Mouse (Mus musculus): ENCODE results near the gene Cyba. TPM values are rescaled to one million over a fixed set of nuclear protein-coding genes. Genes with fewer than 3 reads are reported as not detected.

Cyba gene
- 33.6 and 35.1 TPM in 2 replicates for polyA plus RNA-seq (2015; fragmentation: Nextera tagmentation; extraction: Ambion mirVana)

GRCm38 (mm10) chr8:122432443-122433268 is at the start of gene Cyba:
Gene Cyba (minus strand): TSS chr8:122432930.
- H3K4me2 ChIP-seq: peak within 1 kb of the TSS; percentile 50
- peak within 1 kb of the TSS; percentile 25 for H3K4me3 ChIP-seq
- peak; percentile 65 for ATAC-seq (replicated peaks)
- H3K4me1 ChIP-seq: peaks cover 13% of the 10 kb centered on the region
- H3K9me3 ChIP-seq: no peaks in the 10 kb centered on the region
- no peak within 1 kb of the TSS for H3K27ac ChIP-seq
- peaks cover 21% of the 10 kb centered on the region for H3K36me3 ChIP-seq (replicated peaks)
- H3K27me3 ChIP-seq (replicated peaks): no peaks in the 10 kb centered on the region
- 6% methylated on average over 45 of the region's 45 CpGs for WGBS
- H3K9ac ChIP-seq: peak within 1 kb of the TSS; percentile 23; the same call in 1 of the 2 replicates

- no peak overlapping the region for H3K9ac ChIP-seq
- ATAC-seq (replicated peaks): no peak
- no peak overlapping the region for H3K4me2 ChIP-seq
- no peak overlapping the region for H3K27ac ChIP-seq
- no peaks in the 10 kb centered on the region for H3K27me3 ChIP-seq (replicated peaks)
- WGBS: 95% methylated on average over 8 of the region's 8 CpGs
- H3K9me3 ChIP-seq: no peaks in the 10 kb centered on the region
- H3K4me3 ChIP-seq: no peak overlapping the region
- peaks cover 52% of the 10 kb centered on the region for H3K36me3 ChIP-seq (replicated peaks)
- H3K4me1 ChIP-seq: peaks cover 3% of the 10 kb centered on the region; the same call in 1 of the 2 replicates
Observed at GRCm38 (mm10) chr8:122482448-122482847, 49.7 kb upstream of the Cyba start.

GRCm38 (mm10) chr8:122475580-122476320 is 43.0 kb upstream of the Cyba start, which contains the start of the genes Rnf166 and Ctu2:
Gene Rnf166 (minus strand): TSS chr8:122476064.
Gene Ctu2 (plus strand): TSS chr8:122476143.
- H3K4me1 ChIP-seq: peaks cover 30% of the 10 kb centered on the region
- peak within 1 kb of the TSS; percentile 97 for H3K4me3 ChIP-seq
- WGBS: under 1% methylated on average over 98 of the region's 103 CpGs
- ATAC-seq (replicated peaks): peak; percentile 95
- peak within 1 kb of the TSS; percentile 93 for H3K4me2 ChIP-seq
- peak within 1 kb of the TSS; percentile 81 for H3K27ac ChIP-seq
- H3K9ac ChIP-seq: peak within 1 kb of the TSS; percentile 79
- H3K27me3 ChIP-seq (replicated peaks): no peaks in the 10 kb centered on the region
- peaks cover 19% of the 10 kb centered on the region for H3K36me3 ChIP-seq (replicated peaks)
- no peaks in the 10 kb centered on the region for H3K9me3 ChIP-seq

- 13% methylated on average over 16 of the region's 16 CpGs for WGBS
Observed at GRCm38 (mm10) chr8:122474951-122475560, 42.3 kb upstream of the Cyba start.

GRCm38 (mm10) chr8:122473911-122474421 is 41.2 kb upstream of the Cyba start:
- peaks cover 10% of the 10 kb centered on the region; the same call in 1 of the 2 replicates for H3K36me3 ChIP-seq (replicated peaks)
- H3K4me3 ChIP-seq: no peak overlapping the region
- H3K9ac ChIP-seq: no peak overlapping the region
- no peak for ATAC-seq (replicated peaks)
- H3K4me1 ChIP-seq: peaks cover 30% of the 10 kb centered on the region
- no peak overlapping the region for H3K4me2 ChIP-seq
- H3K9me3 ChIP-seq: no peaks in the 10 kb centered on the region
- H3K27ac ChIP-seq: no peak overlapping the region
- 90% methylated on average over 8 of the region's 8 CpGs for WGBS
- no peaks in the 10 kb centered on the region for H3K27me3 ChIP-seq (replicated peaks)

More at GRCm38 (mm10) chr8:122474951-122475560, 42.3 kb upstream of the Cyba start:
- peak overlapping the region; percentile 79 for H3K9ac ChIP-seq
- H3K36me3 ChIP-seq (replicated peaks): peaks cover 18% of the 10 kb centered on the region
- H3K27ac ChIP-seq: no peak overlapping the region
- H3K4me2 ChIP-seq: peak overlapping the region; percentile 93
- H3K4me3 ChIP-seq: peak overlapping the region; percentile 97
- peaks cover 30% of the 10 kb centered on the region for H3K4me1 ChIP-seq
- H3K27me3 ChIP-seq (replicated peaks): no peaks in the 10 kb centered on the region
- H3K9me3 ChIP-seq: no peaks in the 10 kb centered on the region
- ATAC-seq (replicated peaks): 0 out of 2 replicates have a peak, but pooled peaks have one; percentile 3

GRCm38 (mm10) chr8:122470691-122471090 is 38.0 kb upstream of the Cyba start:
- Histone ChIP-seq H3K9ac (no peak overlapping the region), H3K4me3 (no peak overlapping the region), H3K27ac (no peak overlapping the region), H3K4me2 (no peak overlapping the region), H3K4me1 (peaks cover 16% of the 10 kb centered on the region), H3K36me3 (replicated peaks) (peaks cover 19% of the 10 kb centered on the region; the same call in 1 of the 2 replicates), H3K27me3 (replicated peaks) (no peaks in the 10 kb centered on the region), H3K9me3 (no peaks in the 10 kb centered on the region)
- no peak for ATAC-seq (replicated peaks)
- WGBS: 82% methylated on average over 5 of the region's 5 CpGs

GRCm38 (mm10) chr8:122469965-122470364 is 37.2 kb upstream of the Cyba start:
- Histone ChIP-seq H3K27me3 (replicated peaks) (no peaks in the 10 kb centered on the region), H3K9me3 (no peaks in the 10 kb centered on the region), H3K4me3 (no peak overlapping the region), H3K4me1 (peaks cover 12% of the 10 kb centered on the region), H3K4me2 (no peak overlapping the region), H3K27ac (no peak overlapping the region), H3K36me3 (replicated peaks) (peaks cover 19% of the 10 kb centered on the region; the same call in 1 of the 2 replicates), H3K9ac (no peak overlapping the region)
- no peak for ATAC-seq (replicated peaks)
- 88% methylated on average over 10 of the region's 10 CpGs for WGBS

- Histone ChIP-seq H3K4me3 (no peak overlapping the region), H3K36me3 (replicated peaks) (peaks cover 19% of the 10 kb centered on the region; the same call in 1 of the 2 replicates), H3K27me3 (replicated peaks) (no peaks in the 10 kb centered on the region), H3K4me2 (no peak overlapping the region), H3K9ac (no peak overlapping the region), H3K9me3 (no peaks in the 10 kb centered on the region), H3K27ac (no peak overlapping the region), H3K4me1 (peaks cover 7% of the 10 kb centered on the region)
- 90% methylated on average over 6 of the region's 6 CpGs for WGBS
- ATAC-seq (replicated peaks): no peak
Observed at GRCm38 (mm10) chr8:122469407-122469806, 36.7 kb upstream of the Cyba start.

- peaks cover 19% of the 10 kb centered on the region; the same call in 1 of the 2 replicates for H3K36me3 ChIP-seq (replicated peaks)
- no peak for ATAC-seq (replicated peaks)
- H3K4me1 ChIP-seq: no peaks in the 10 kb centered on the region
- H3K27ac ChIP-seq: no peak overlapping the region
- 90% methylated on average over 13 of the region's 13 CpGs for WGBS
- no peak overlapping the region for H3K4me2 ChIP-seq
- no peak overlapping the region for H3K9ac ChIP-seq
- H3K9me3 ChIP-seq: no peaks in the 10 kb centered on the region
- H3K4me3 ChIP-seq: no peak overlapping the region
- H3K27me3 ChIP-seq (replicated peaks): peaks cover under 1% of the 10 kb centered on the region; the same call in 1 of the 2 replicates
Observed at GRCm38 (mm10) chr8:122467816-122468215, 35.1 kb upstream of the Cyba start.

- Histone ChIP-seq H3K4me3 (no peak overlapping the region), H3K27me3 (replicated peaks) (peaks cover 24% of the 10 kb centered on the region), H3K9me3 (no peaks in the 10 kb centered on the region), H3K9ac (no peak overlapping the region), H3K36me3 (replicated peaks) (peaks cover 14% of the 10 kb centered on the region; the same call in 1 of the 2 replicates), H3K4me1 (peaks cover 10% of the 10 kb centered on the region), H3K27ac (no peak overlapping the region), H3K4me2 (no peak overlapping the region)
- WGBS: 84% methylated on average over 7 of the region's 7 CpGs
- ATAC-seq (replicated peaks): no peak
Observed at GRCm38 (mm10) chr8:122464985-122465384, 32.3 kb upstream of the Cyba start.

GRCm38 (mm10) chr8:122463651-122464640 is 31.2 kb upstream of the Cyba start:
- Histone ChIP-seq H3K4me3 (no peak overlapping the region), H3K27me3 (replicated peaks) (peaks cover 32% of the 10 kb centered on the region), H3K4me1 (peaks cover 10% of the 10 kb centered on the region), H3K9me3 (no peaks in the 10 kb centered on the region), H3K4me2 (no peak overlapping the region), H3K9ac (no peak overlapping the region), H3K36me3 (replicated peaks) (peaks cover 14% of the 10 kb centered on the region; the same call in 1 of the 2 replicates), H3K27ac (no peak overlapping the region)
- no peak for ATAC-seq (replicated peaks)
- WGBS: 69% methylated on average over 12 of the region's 12 CpGs

Measured in midbrain, embryonic 15.5 days (tissue).